Mouse (Mus musculus) left cerebral cortex, adult 11 months (tissue): ENCODE measurements around the gene Gnai3.

Source experiments
- DNase-seq: peaks from one replicate; pipeline ENCODE4 v3.0.0; 2022; ENCODE audit warnings: low spot score

Gene Gnai3

GRCm38 (mm10) chr3:108164091-108164490, 18.1 kb upstream of the Gnai3 start:
- no peak for DNase-seq

- DNase-seq: peak; percentile 73
Measured at GRCm38 (mm10) chr3:108158383-108159037, 12.6 kb upstream of the Gnai3 start.

GRCm38 (mm10) chr3:108154656-108155055, 8.7 kb upstream of the Gnai3 start, which contains the start of gene Gpr61:
TSS of gene Gpr61 (minus strand) at chr3:108154882.
- DNase-seq: peak; percentile 69

GRCm38 (mm10) chr3:108152290-108152689, 6.3 kb upstream of the Gnai3 start:
- DNase-seq: no peak

- peak; percentile 80 for DNase-seq
Measured at GRCm38 (mm10) chr3:108147386-108148235, 1.7 kb upstream of the Gnai3 start.

- no peak for DNase-seq
Measured at GRCm38 (mm10) chr3:108146671-108147070, 725 bp upstream of the Gnai3 start.

GRCm38 (mm10) chr3:108140786-108141185, 5.2 kb downstream of the Gnai3 start:
- DNase-seq: no peak

GRCm38 (mm10) chr3:108139113-108139512, 6.8 kb downstream of the Gnai3 start:
- DNase-seq: no peak

GRCm38 (mm10) chr3:108134701-108135100, 11.2 kb downstream of the Gnai3 start:
- DNase-seq: peak; percentile 60

GRCm38 (mm10) chr3:108132484-108132883, 13.5 kb downstream of the Gnai3 start:
- no peak for DNase-seq

- DNase-seq: no peak
Measured at GRCm38 (mm10) chr3:108131821-108132220, 14.1 kb downstream of the Gnai3 start.

- no peak for DNase-seq
Measured at GRCm38 (mm10) chr3:108131216-108131615, 14.7 kb downstream of the Gnai3 start.

- no peak for DNase-seq
Measured at GRCm38 (mm10) chr3:108129804-108130203, 16.1 kb downstream of the Gnai3 start.

- no peak for DNase-seq
Measured at GRCm38 (mm10) chr3:108129367-108129766, 16.6 kb downstream of the Gnai3 start.

GRCm38 (mm10) chr3:108128520-108128919, 17.4 kb downstream of the Gnai3 start:
- no peak for DNase-seq

- DNase-seq: no peak
Measured at GRCm38 (mm10) chr3:108126327-108126726, 19.6 kb downstream of the Gnai3 start.

GRCm38 (mm10) chr3:108124131-108124530, 21.8 kb downstream of the Gnai3 start:
- no peak for DNase-seq

GRCm38 (mm10) chr3:108123242-108123641, 22.7 kb downstream of the Gnai3 start:
- DNase-seq: no peak

- no peak for DNase-seq
Measured at GRCm38 (mm10) chr3:108121101-108121500, 24.8 kb downstream of the Gnai3 start.

GRCm38 (mm10) chr3:108117465-108117864, 28.5 kb downstream of the Gnai3 start:
- DNase-seq: no peak

- DNase-seq: no peak
Measured at GRCm38 (mm10) chr3:108113591-108114289, 32.2 kb downstream of the Gnai3 start.

- no peak for DNase-seq
Measured at GRCm38 (mm10) chr3:108112666-108113065, 33.3 kb downstream of the Gnai3 start.

- no peak for DNase-seq
Measured at GRCm38 (mm10) chr3:108112246-108112645, 33.7 kb downstream of the Gnai3 start.
